17 mouse cellular contexts compared by ENCODE assay signal in the genomic region with DNA sequence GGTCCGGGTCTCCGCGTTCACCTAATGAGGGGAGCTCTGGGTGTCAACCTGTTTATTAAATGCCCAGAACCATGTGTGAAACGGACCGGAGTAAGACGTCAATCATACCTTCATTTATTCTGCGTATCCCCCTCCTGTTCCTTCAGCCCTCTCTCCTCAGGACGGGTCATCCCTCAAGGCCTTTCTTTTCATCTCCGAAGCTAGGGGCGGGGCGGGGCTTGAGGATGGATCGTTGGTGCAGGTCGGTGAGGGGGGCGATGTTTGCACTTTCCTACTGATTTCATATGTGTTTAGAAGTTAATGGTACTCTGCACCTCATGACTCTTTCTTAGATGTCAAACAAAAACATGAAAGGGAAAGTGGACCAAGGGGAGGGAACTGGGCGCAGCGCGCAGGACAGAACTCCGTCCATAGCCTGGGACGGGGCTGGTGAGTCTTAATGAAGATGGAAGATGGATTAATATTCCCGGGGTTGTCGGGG.
DNase-seq lines count a peak whose midpoint lies in the region.
"Had no signal": no experiment of that assay in that cellular context is flagged by ENCODE, and none has a peak within 500 bp of the region (broad histone marks: within the 10 kb centered on the region; RNA-seq: fewer than 3 reads in every experiment).

No protein-coding gene starts in this region.

- DNase-seq in embryo, embryonic 10 days (ENCODE audit: low spot score), result peak; percentile 41
- no peak for DNase-seq in embryo, embryonic 9.5 days (ENCODE audit: extremely low spot score)
- DNase-seq in kidney, postnatal 4 days, result peak; percentile 44 to 60
- DNase-seq in kidney, postnatal 25 days, result no peak
- DNase-seq in adrenal gland, adult 2 months, result peak; percentile 64
- peak; percentile 48 to 57 for DNase-seq in adrenal gland, postnatal 36 days
- no peak for DNase-seq in testis, postnatal 14 days (ENCODE audit: low spot score)
- no peak for DNase-seq in frontal cortex, adult 2 months (ENCODE audit: extremely low spot score in 1 of 2, low spot score in 1 of 2)
- DNase-seq: cerebellum, adult 8-10 months; cerebellum, postnatal 36 days; gastrocnemius, postnatal 25 days; heart, adult 18-20 months; heart, postnatal 14 days; layer of hippocampus, postnatal 36 days; midbrain, embryonic 14.5 days; retina, postnatal 1 day; thymus, postnatal 36 days had no signal

Comparison
In these comparisons a context has a peak if more than half of its experiments do, and no peak if none do; other contexts are left out.
1. DNase-seq: peak in embryo, embryonic 10 days (single experiment), kidney, postnatal 4 days (2 of 2), adrenal gland, adult 2 months (single experiment) and adrenal gland, postnatal 36 days (2 of 2); none in embryo, embryonic 9.5 days (single experiment), kidney, postnatal 25 days (0 of 2), testis, postnatal 14 days (single experiment) and frontal cortex, adult 2 months (0 of 2).